In the genomic region with DNA sequence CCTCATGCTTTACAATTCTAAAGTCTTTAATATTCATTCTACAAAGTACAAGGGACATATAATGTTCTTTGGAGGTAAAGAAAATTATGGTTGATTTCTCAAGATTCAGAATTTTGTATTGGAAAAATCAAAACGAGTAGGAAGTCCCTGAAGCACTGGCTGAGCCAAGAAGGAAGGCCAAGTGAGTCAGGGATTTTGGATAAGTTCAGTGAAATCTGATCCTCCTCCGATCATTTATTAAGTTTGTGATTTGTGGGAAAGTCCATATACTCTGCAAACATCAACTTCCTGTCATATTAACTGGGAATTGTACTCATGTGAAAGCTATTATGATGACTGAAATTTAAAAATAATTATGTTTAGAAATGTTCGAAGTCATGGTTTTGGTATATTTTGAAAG, we compare ENCODE assay signal across 15 mouse cellular contexts. TPM values are rescaled to one million over a fixed set of nuclear protein-coding genes. Genes with fewer than 3 reads are reported as not detected.
A peak's percentile ranks its signal among the peaks of the same experiment; 100 is the strongest.
DNase-seq lines count a peak whose midpoint lies in the region; TF ChIP-seq lines count a peak whose summit lies in the region.
"Had no signal": no experiment of that assay in that cellular context is flagged by ENCODE, and none has a peak within 500 bp of the region (broad histone marks: within the 10 kb centered on the region; RNA-seq: fewer than 3 reads in every experiment).

No protein-coding gene starts in this region.

- TF ChIP-seq POLR2A in cortical plate, adult 2 months (IDR thresholded peaks at IDR 0.05; ENCODE audit: extremely low read depth, insufficient read depth, low read length): no peak

- H3K27ac ChIP-seq in left cerebral cortex, adult 2 months: peak overlapping the region; percentile 71
- H3K27ac ChIP-seq in cortical plate, adult 2 months (ENCODE audit: insufficient read depth, low read length): peak overlapping the region; percentile 53; the same call in 1 of the 2 replicates
- H3K27ac ChIP-seq: heart, embryonic 10.5 days had no signal

- DNase-seq in heart, adult 11 months: peak; percentile 87
- no peak for DNase-seq in heart, postnatal 14 days
- no peak for DNase-seq in left cerebral cortex, adult 2 months (ENCODE audit: extremely low spot score in 1 of 2, low spot score in 2 of 2)
- DNase-seq in left cerebral cortex, postnatal 14 days (ENCODE audit: low spot score in 2 of 2): no peak
- DNase-seq in NIH3T3 (ENCODE audit: low read depth): peak; percentile 81
- no peak for DNase-seq in cerebellum, adult 8-10 months
- DNase-seq: kidney, adult 9 months; liver, postnatal 0 days; retina, postnatal 1 day had no signal

- peaks cover 6% of the 10 kb centered on the region for H3K4me1 ChIP-seq in cortical plate, adult 2 months (ENCODE audit: control insufficient read depth, insufficient read depth, low read length)

- TF ChIP-seq CTCF in left cerebral cortex, adult 2 months (IDR thresholded peaks at IDR 0.05): no peak
- no peak for TF ChIP-seq CTCF in cortical plate, adult 2 months (IDR thresholded peaks at IDR 0.05; ENCODE audit: extremely low read depth, insufficient read depth, low read length)

- intact Hi-C loops in heart, postnatal 14 days (cut with DNase I): no loop called here
- intact Hi-C loops in left cerebral cortex, adult 2 months (cut with DNase I): loop anchor here (5.0 to 10.0 kb wide), 2 partner anchors 52 to 135 kb away; no protein-coding TSS in a partner anchor
- intact Hi-C loops in left cerebral cortex, postnatal 14 days (cut with DNase I): no loop called here

- no peak overlapping the region for H3K4me3 ChIP-seq in left cerebral cortex, adult 2 months
- H3K4me3 ChIP-seq in cortical plate, adult 2 months (ENCODE audit: insufficient read depth, low read length): no peak overlapping the region
- H3K4me3 ChIP-seq: erythroblast, embryonic 14.5 days; heart, embryonic 10.5 days; intestine, embryonic 15.5 days had no signal

RNA-seq across cellular contexts. Expression of a gene that starts 43.6 kb away (rescaled TPM):
- total RNA-seq in heart, postnatal 14 days (2021): under 1 TPM in 1 of 2 experiments, not detected in 1; 0.33 TPM
- 1,000 to 10,000 TPM; 3,053 to 3,248 TPM for total RNA-seq in left cerebral cortex, adult 2 months (2021)
- total RNA-seq in left cerebral cortex, postnatal 14 days (2021): 1,000 to 10,000 TPM; 1,628 to 1,639 TPM
- 2,914 and 2,964 TPM in 2 replicates for polyA plus RNA-seq in cortical plate, adult 2 months (2012; rRNA removed)
- polyA plus RNA-seq: liver, adult 2 months; liver, postnatal 0 days; Patski had no signal

Comparison
In these comparisons a context has a peak if more than half of its experiments do, and no peak if none do; other contexts are left out.
1. DNase-seq: peak in heart, adult 11 months (single experiment) and NIH3T3 (single experiment); none in heart, postnatal 14 days (0 of 2), left cerebral cortex, adult 2 months (0 of 2), left cerebral cortex, postnatal 14 days (0 of 2) and cerebellum, adult 8-10 months (single experiment).
2. RNA of a gene that starts 43.6 kb away (total RNA-seq): 3,053 to 3,248 TPM in left cerebral cortex, adult 2 months and 1,628 to 1,639 TPM in left cerebral cortex, postnatal 14 days; 0.33 TPM in heart, postnatal 14 days; every median in the first group is over 1,000 times any median in the second.